Comparison of ENCODE assay signal across 20 mouse cellular contexts in genomic region chr6:8628715-8629267, GRCm38 (mm10).
"Had no signal": no experiment of that assay in that cellular context is flagged by ENCODE, and none has a peak within 500 bp of the region (broad histone marks: within the 10 kb centered on the region; RNA-seq: fewer than 3 reads in every experiment).

No protein-coding gene starts in this region.

- ATAC-seq: intestine, embryonic 16.5 days; liver, postnatal 0 days; lung, postnatal 0 days; midbrain, embryonic 15.5 days had no signal

- H3K4me2 ChIP-seq: limb, embryonic 12.5 days; limb, embryonic 15.5 days; liver, embryonic 11.5 days; lung, embryonic 14.5 days; midbrain, embryonic 12.5 days; midbrain, embryonic 15.5 days; neural tube, embryonic 12.5 days; neural tube, embryonic 15.5 days had no signal

- DNase-seq: kidney, adult 9 months; kidney, postnatal 4 days; left cerebral cortex, postnatal 4 days; liver, postnatal 0 days; lung, embryonic 14.5 days; retina, postnatal 1 day; right cerebral cortex, postnatal 25 days; thymus, adult 18-20 months; thymus, postnatal 36 days had no signal

- H3K9me3 ChIP-seq: limb, embryonic 12.5 days; limb, embryonic 15.5 days; midbrain, embryonic 12.5 days; midbrain, embryonic 15.5 days; neural tube, embryonic 12.5 days; neural tube, embryonic 15.5 days had no signal

- H3K9ac ChIP-seq: limb, embryonic 12.5 days; limb, embryonic 15.5 days; liver, embryonic 14.5 days; liver, postnatal 0 days; lung, embryonic 14.5 days; midbrain, embryonic 12.5 days; midbrain, embryonic 15.5 days; neural tube, embryonic 12.5 days; neural tube, embryonic 15.5 days had no signal

- H3K36me3 ChIP-seq: limb, embryonic 12.5 days; limb, embryonic 15.5 days; midbrain, embryonic 12.5 days; midbrain, embryonic 15.5 days; neural tube, embryonic 12.5 days had no signal

- H3K27ac ChIP-seq: limb, embryonic 12.5 days; limb, embryonic 15.5 days; liver, embryonic 14.5 days; macrophage; midbrain, embryonic 12.5 days; midbrain, embryonic 15.5 days; neural tube, embryonic 12.5 days; neural tube, embryonic 15.5 days had no signal

- H3K4me1 ChIP-seq: limb, embryonic 15.5 days; midbrain, embryonic 12.5 days; midbrain, embryonic 15.5 days; neural tube, embryonic 12.5 days; neural tube, embryonic 15.5 days had no signal

- H3K4me3 ChIP-seq: limb, embryonic 12.5 days; limb, embryonic 15.5 days; midbrain, embryonic 12.5 days; midbrain, embryonic 15.5 days; neural tube, embryonic 12.5 days; neural tube, embryonic 15.5 days had no signal

- H3K27me3 ChIP-seq: limb, embryonic 12.5 days; limb, embryonic 15.5 days; midbrain, embryonic 12.5 days; midbrain, embryonic 15.5 days; neural tube, embryonic 12.5 days; neural tube, embryonic 15.5 days had no signal
